Mouse (Mus musculus) ES-E14 (cell line): ENCODE results near the gene Ldhd. TPM values are rescaled to one million over a fixed set of nuclear protein-coding genes. Genes with fewer than 3 reads are reported as not detected.

Source experiments
- DNase-seq: peaks from one replicate; pipeline ENCODE4 v3.0.0-alpha.2; 2013; ENCODE audit warnings: low read depth, low spot score
- H3K27ac ChIP-seq: 2 replicates; pipeline ENCODE4 v1.5.1; 2012; ENCODE audit warnings: low read depth, mild to moderate bottlenecking, low read length, moderate library complexity, mixed read lengths; ENCODE audit not compliant: poor library complexity, insufficient read depth, severe bottlenecking
- H3K36me3 ChIP-seq: 2 replicates; pipeline ENCODE4 v1.6.1; 2012; ENCODE audit warnings: mild to moderate bottlenecking, low read length, moderate library complexity, mixed read lengths; ENCODE audit not compliant: control insufficient read depth, poor library complexity, insufficient read depth, severe bottlenecking
- H3K4me1 ChIP-seq, 2 experiments: fragments of 150-350 bp in 1 of 2; sonication (generic) in 1 of 2; 2 replicates each; pipeline ENCODE4 v1.6.1; 2012; ENCODE audit warnings: low read length in 2 of 2, mild to moderate bottlenecking in 1 of 2, mixed read lengths in 1 of 2; ENCODE audit not compliant: control insufficient read depth in 2 of 2, insufficient read depth in 2 of 2, poor library complexity in 1 of 2
- H3K4me3 ChIP-seq, 2 experiments: fragments of 150-350 bp in 1 of 2; sonication (generic) in 1 of 2; 2 replicates each; pipeline ENCODE4 v1.5.1; 2012; ENCODE audit warnings: low read length in 2 of 2, low read depth in 1 of 2, mild to moderate bottlenecking in 1 of 2, mixed read lengths in 1 of 2; ENCODE audit not compliant: insufficient read depth in 1 of 2, poor library complexity in 1 of 2, severe bottlenecking in 1 of 2
- H3K9ac ChIP-seq: 2 replicates; pipeline ENCODE4 v1.6.1; 2012; ENCODE audit warnings: low read depth, mild to moderate bottlenecking, low read length, mixed read lengths; ENCODE audit not compliant: poor library complexity, insufficient read depth, severe bottlenecking
- H3K9me3 ChIP-seq: fragments of 150-350 bp; sonication (generic); 2 replicates; pipeline ENCODE4 v1.6.1; 2012; ENCODE audit warnings: low read depth, mild to moderate bottlenecking, low read length; ENCODE audit not compliant: control insufficient read depth, insufficient read depth
- CHD2 ChIP-seq: IDR thresholded peaks from 2 replicates; pipeline ENCODE4 v1.6.1; 2014; ENCODE audit warnings: mild to moderate bottlenecking, low read depth, low read length, inconsistent platforms
- HCFC1 ChIP-seq: IDR thresholded peaks from 2 replicates; pipeline ENCODE4 v1.6.1; 2012; ENCODE audit warnings: low read length, inconsistent platforms, borderline replicate concordance; ENCODE audit not compliant: insufficient read depth
- MAFK ChIP-seq: IDR thresholded peaks from 2 replicates; pipeline ENCODE4 v1.6.1; 2014; ENCODE audit warnings: mild to moderate bottlenecking, low read depth, low read length, inconsistent platforms; ENCODE audit not compliant: insufficient read depth
- ZC3H11A ChIP-seq: IDR thresholded peaks from 2 replicates; pipeline ENCODE4 v1.6.1; 2012; ENCODE audit warnings: low read depth, mild to moderate bottlenecking, inconsistent platforms, low read length, borderline replicate concordance
- ZNF384 ChIP-seq: IDR thresholded peaks from 2 replicates; pipeline ENCODE4 v1.6.1; 2012; ENCODE audit warnings: low read depth, low read length, inconsistent platforms
- in situ Hi-C, 2 experiments: fragments of 600-800 bp; cut with MboI; formaldehyde crosslinking; loops; one replicate each; pipeline ENCODE4 v1.15.1; 2025; ENCODE audit warnings: low sequenced_read_pairs in 2 of 2, inconsistent platforms in 1 of 2; ENCODE audit not compliant: unreplicated experiment in 2 of 2
- total RNA-seq: library from RNA; depleted of rRNA; stranded (reverse); fragments of 300-350 nt; gene quantifications from 2 replicates; pipeline ENCODE4 v1.2.3, GENCODE M21; 2012

The Ldhd gene
- total RNA-seq, 1 experiment = 0.49 TPM

GRCm38 (mm10) chr8:111594044-111594840 lies 35.9 kb downstream of the Ldhd start:
- no peaks in the 10 kb centered on the region for H3K36me3 ChIP-seq
- in situ Hi-C loops = no loop called here
- H3K27ac ChIP-seq = no peak overlapping the region
- no peak for DNase-seq
- no peak for TF ChIP-seq ZNF384
- TF ChIP-seq HCFC1 = no peak
- TF ChIP-seq CHD2 = no peak
- no peak for TF ChIP-seq MAFK
- TF ChIP-seq ZC3H11A = no peak
- no peak overlapping the region for H3K4me3 ChIP-seq
- H3K9ac ChIP-seq = no peak overlapping the region
- no peaks in the 10 kb centered on the region for H3K9me3 ChIP-seq
- H3K4me1 ChIP-seq = peaks cover 5 to 19% of the 10 kb centered on the region in 2 experiments

GRCm38 (mm10) chr8:111592390-111592910 lies 37.7 kb downstream of the Ldhd start:
- Histone ChIP-seq H3K4me3 (no peak overlapping the region), H3K9ac (no peak overlapping the region), H3K9me3 (no peaks in the 10 kb centered on the region), H3K27ac (no peak overlapping the region), H3K36me3 (no peaks in the 10 kb centered on the region), H3K4me1 (peaks cover 5 to 22% of the 10 kb centered on the region in 2 experiments)
- DNase-seq = no peak
- TF ChIP-seq ZNF384 = no peak
- no peak for TF ChIP-seq CHD2
- no peak for TF ChIP-seq ZC3H11A
- no peak for TF ChIP-seq HCFC1
- TF ChIP-seq MAFK = no peak
- in situ Hi-C loops = no loop called here

DNA sequence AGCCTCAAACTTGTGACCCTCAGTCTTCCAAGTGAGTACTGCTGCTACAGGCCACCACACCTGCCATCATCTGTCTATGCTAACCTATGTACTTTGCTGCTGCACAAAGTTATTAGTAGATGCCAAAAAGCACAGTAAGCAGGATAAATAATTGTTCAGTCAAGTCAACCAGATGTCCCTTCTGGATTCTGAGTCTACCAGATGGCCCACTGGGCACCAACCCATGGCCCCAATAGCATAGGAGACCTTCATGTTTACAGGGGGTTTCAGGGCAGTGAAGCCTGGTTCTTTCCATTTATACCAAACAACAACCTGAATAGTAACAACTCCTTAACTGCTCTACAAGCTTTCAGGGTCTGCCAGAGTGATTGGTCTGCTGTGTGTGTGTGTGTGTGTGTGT lies 39.0 kb downstream of the Ldhd start:
- TF ChIP-seq CHD2 = no peak
- no peak for TF ChIP-seq ZC3H11A
- Histone ChIP-seq H3K4me1 (peaks cover 5 to 20% of the 10 kb centered on the region in 2 experiments), H3K4me3 (no peak overlapping the region), H3K9ac (no peak overlapping the region), H3K9me3 (no peaks in the 10 kb centered on the region), H3K36me3 (no peaks in the 10 kb centered on the region), H3K27ac (no peak overlapping the region)
- DNase-seq = no peak
- in situ Hi-C loops = no loop called here

GRCm38 (mm10) chr8:111590214-111590613 lies 40.0 kb downstream of the Ldhd start:
- no peak overlapping the region for H3K9ac ChIP-seq
- peaks cover 5 to 16% of the 10 kb centered on the region in 2 experiments for H3K4me1 ChIP-seq
- no peak overlapping the region for H3K4me3 ChIP-seq
- H3K9me3 ChIP-seq = no peaks in the 10 kb centered on the region
- no peak for DNase-seq
- in situ Hi-C loops = no loop called here
- H3K27ac ChIP-seq = no peak overlapping the region
- H3K36me3 ChIP-seq = no peaks in the 10 kb centered on the region
- no peak for TF ChIP-seq MAFK
- TF ChIP-seq CHD2 = no peak
- no peak for TF ChIP-seq ZC3H11A
- no peak for TF ChIP-seq HCFC1
- no peak for TF ChIP-seq ZNF384
